17 mouse cellular contexts compared by ENCODE assay signal in genomic region chr10:41223499-41223898, GRCm38 (mm10).
"Had no signal": no experiment of that assay in that cellular context is flagged by ENCODE, and none has a peak within 500 bp of the region (broad histone marks: within the 10 kb centered on the region; RNA-seq: fewer than 3 reads in every experiment).

No protein-coding gene starts in this region.

- H3K9me3 ChIP-seq: kidney, embryonic 15.5 days had no signal

- H3K4me1 ChIP-seq: kidney, embryonic 15.5 days had no signal

- H3K27me3 ChIP-seq: kidney, embryonic 15.5 days had no signal

- H3K27ac ChIP-seq: kidney, embryonic 15.5 days; liver, embryonic 14.5 days; stomach, postnatal 0 days had no signal

- DNase-seq: kidney, adult 11 months; kidney, adult 8-10 months; kidney, postnatal 14 days; kidney, postnatal 4 days; lung, adult 2 months; lung, postnatal 14 days; lung, postnatal 4 days; midbrain, embryonic 14.5 days; right cerebral cortex, postnatal 14 days; right cerebral cortex, postnatal 4 days; thymus, adult 2 months; thymus, postnatal 14 days; thymus, postnatal 4 days had no signal

- H3K4me2 ChIP-seq: kidney, embryonic 15.5 days; midbrain, embryonic 11.5 days had no signal

- H3K4me3 ChIP-seq: kidney, embryonic 15.5 days had no signal

- H3K9ac ChIP-seq: kidney, embryonic 15.5 days; liver, embryonic 14.5 days had no signal
